Mouse (Mus musculus): ENCODE results near the gene Vmn1r9. TPM values are rescaled to one million over a fixed set of nuclear protein-coding genes. Genes with fewer than 3 reads are reported as not detected.

Gene Vmn1r9
- not detected in 2 replicates for polyA plus RNA-seq (2021; fragmentation: Nextera tagmentation)
- long read RNA-seq, experiment 1 = 0 reads
- long read RNA-seq, experiment 2 = 0 reads

GRCm38 (mm10) chr6:57066487-57066886, at the start of gene Vmn1r9:
Gene Vmn1r9 (plus strand): TSS chr6:57066787.

GRCm38 (mm10) chr6:57025224-57025623, 41.4 kb upstream of the Vmn1r9 start, which contains the start of gene Vmn1r7:
Gene Vmn1r7 (minus strand): TSS chr6:57025324.

GRCm38 (mm10) chr6:57031984-57032383, 34.6 kb upstream of the Vmn1r9 start, which contains the start of gene Vmn1r8:
Gene Vmn1r8 (plus strand): TSS chr6:57032284.

GRCm38 (mm10) chr6:57109154-57109553, 42.6 kb downstream of the Vmn1r9 start, which contains the start of gene Vmn1r10:
Gene Vmn1r10 (plus strand): TSS chr6:57109454.

Other genes starting within 250 kb of the Vmn1r9 start
- 25.1 and 37.5 TPM in 2 replicates for gene Fkbp9, start 234.7 kb upstream of the Vmn1r9 start, polyA plus RNA-seq (2021; fragmentation: Nextera tagmentation)
- gene Nt5c3, start 142.9 kb upstream of the Vmn1r9 start, polyA plus RNA-seq (2021; fragmentation: Nextera tagmentation) = 93.8 and 101 TPM in 2 replicates
- 0.13 and 0.38 TPM in 2 replicates for gene Vmn1r4, start 142.8 kb upstream of the Vmn1r9 start, polyA plus RNA-seq (2021; fragmentation: Nextera tagmentation)
- not detected in 2 replicates for gene Vmn1r5, start 96.5 kb upstream of the Vmn1r9 start, polyA plus RNA-seq (2021; fragmentation: Nextera tagmentation)
- gene Vmn1r6, start 69.5 kb upstream of the Vmn1r9 start, polyA plus RNA-seq (2021; fragmentation: Nextera tagmentation) = not detected in 2 replicates
- gene Vmn1r7, start 41.5 kb upstream of the Vmn1r9 start, polyA plus RNA-seq (2021; fragmentation: Nextera tagmentation) = not detected in 2 replicates
- gene Vmn1r8, start 34.5 kb upstream of the Vmn1r9 start, polyA plus RNA-seq (2021; fragmentation: Nextera tagmentation) = not detected in 2 replicates
- gene Vmn1r10, start 42.7 kb downstream of the Vmn1r9 start, polyA plus RNA-seq (2021; fragmentation: Nextera tagmentation) = not detected in 2 replicates
- not detected in 2 replicates for gene Vmn1r11, start 66.7 kb downstream of the Vmn1r9 start, polyA plus RNA-seq (2021; fragmentation: Nextera tagmentation)
- not detected in 2 replicates for gene Vmn1r12, start 90.1 kb downstream of the Vmn1r9 start, polyA plus RNA-seq (2021; fragmentation: Nextera tagmentation)
- gene Vmn1r13, start 136.5 kb downstream of the Vmn1r9 start, polyA plus RNA-seq (2021; fragmentation: Nextera tagmentation) = not detected in 2 replicates
- gene Vmn1r14, start 164.9 kb downstream of the Vmn1r9 start, polyA plus RNA-seq (2021; fragmentation: Nextera tagmentation) = not detected in 2 replicates
- gene Vmn1r15, start 191.2 kb downstream of the Vmn1r9 start, polyA plus RNA-seq (2021; fragmentation: Nextera tagmentation) = not detected in 2 replicates

Data from layer of hippocampus, adult 6 months (tissue).